Mouse (Mus musculus): ENCODE measurements at regions not wholly inside any gene's neighbourhood (a gene's known extent, or its start where the extent isn't known, plus 50 kb on each side); places are given as distances from the start of the nearest gene placed in this dataset.

DNA sequence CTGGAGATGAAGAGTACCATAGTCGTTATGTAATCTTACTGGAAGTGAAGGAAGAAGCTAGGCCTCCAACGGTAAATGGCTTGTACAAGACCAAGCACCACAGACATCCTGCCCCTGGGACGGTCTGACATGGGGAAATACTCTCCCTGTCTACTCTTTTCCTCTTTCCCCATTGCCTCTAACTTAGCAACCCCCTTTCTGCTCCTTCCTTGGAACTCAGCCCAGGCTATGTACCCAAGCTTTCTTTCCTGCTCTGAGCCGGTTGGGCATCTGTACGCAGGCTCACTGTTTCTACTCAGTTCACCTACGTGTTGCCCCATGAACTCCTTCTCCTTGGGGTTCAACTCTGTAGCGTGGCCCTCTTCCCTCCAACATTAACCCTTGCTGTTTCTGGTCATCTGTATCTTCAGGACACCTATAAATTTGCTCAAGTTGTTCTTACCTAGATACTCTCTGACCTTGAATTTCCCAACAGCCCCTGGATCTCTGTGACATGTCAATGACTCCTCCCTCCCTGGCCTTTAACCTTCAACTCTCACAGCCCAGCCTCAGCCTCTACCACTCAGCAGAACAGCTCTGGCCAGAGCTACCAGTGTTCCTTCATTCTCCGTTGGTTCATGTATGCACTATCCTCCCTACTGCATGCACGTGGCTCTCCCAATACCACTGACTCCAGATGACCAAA, 71.0 kb upstream of the Usp24 start:
- no peak overlapping the region for H3K9ac ChIP-seq

DNA sequence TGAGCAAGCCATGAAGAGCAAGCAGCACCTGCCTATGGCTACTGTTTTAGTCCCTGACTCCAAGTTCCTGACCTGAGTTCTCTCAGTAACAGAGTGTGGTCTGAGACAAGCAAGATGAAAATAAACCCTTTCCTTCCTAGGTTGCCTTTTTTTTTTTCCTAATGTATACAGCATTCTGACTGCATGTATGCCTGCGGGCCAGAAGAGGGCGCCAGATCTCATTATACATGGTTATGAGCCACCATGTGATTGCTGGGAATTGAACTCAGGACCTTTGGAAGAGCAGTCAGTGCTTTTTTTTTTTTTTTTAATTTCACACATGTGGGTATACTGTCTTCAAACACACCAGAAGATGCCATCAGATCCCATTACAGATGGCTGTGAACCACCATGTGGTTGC, 69.3 kb upstream of the Usp24 start:
- WGBS, result 81% methylated on average over 2 of the region's 2 CpGs
- H3K4me3 ChIP-seq (replicated peaks), result no peak overlapping the region
- H3K36me3 ChIP-seq, result no peaks in the 10 kb centered on the region
- no peak overlapping the region for H3K4me2 ChIP-seq (replicated peaks)
- no peak overlapping the region for H3K27ac ChIP-seq (replicated peaks)
- no peaks in the 10 kb centered on the region for H3K9me3 ChIP-seq (replicated peaks)
- no peaks in the 10 kb centered on the region for H3K4me1 ChIP-seq
- no peak for ATAC-seq (ENCODE audit: insufficient number of reproducible peaks, low FRiP score, low TSS enrichment, low read depth)
- no peaks in the 10 kb centered on the region for H3K27me3 ChIP-seq
- H3K9ac ChIP-seq, result no peak overlapping the region

More for the DNA sequence above, 71.0 kb upstream of the Usp24 start:
- H3K4me3 ChIP-seq (replicated peaks), result no peak overlapping the region
- H3K9me3 ChIP-seq (replicated peaks), result no peaks in the 10 kb centered on the region
- no peak for ATAC-seq (ENCODE audit: insufficient number of reproducible peaks, low FRiP score, low TSS enrichment, low read depth)
- H3K4me2 ChIP-seq (replicated peaks), result no peak overlapping the region
- 84% methylated on average over 9 of the region's 9 CpGs for WGBS
- no peak overlapping the region for H3K27ac ChIP-seq (replicated peaks)
- H3K4me1 ChIP-seq, result no peaks in the 10 kb centered on the region
- no peaks in the 10 kb centered on the region for H3K36me3 ChIP-seq
- no peaks in the 10 kb centered on the region for H3K27me3 ChIP-seq

- no peak for ATAC-seq (ENCODE audit: insufficient number of reproducible peaks, low FRiP score, low TSS enrichment, low read depth)
- H3K9me3 ChIP-seq (replicated peaks), result no peaks in the 10 kb centered on the region
- H3K4me2 ChIP-seq (replicated peaks), result no peak overlapping the region
- no peak overlapping the region for H3K27ac ChIP-seq (replicated peaks)
- no peaks in the 10 kb centered on the region for H3K36me3 ChIP-seq
- no peaks in the 10 kb centered on the region for H3K4me1 ChIP-seq
- H3K27me3 ChIP-seq, result no peaks in the 10 kb centered on the region
- no peak overlapping the region for H3K4me3 ChIP-seq (replicated peaks)
- H3K9ac ChIP-seq, result no peak overlapping the region
- 88% methylated on average over 5 of the region's 5 CpGs for WGBS
Measured at GRCm38 (mm10) chr4:106247398-106247797, 68.6 kb upstream of the Usp24 start.

DNA sequence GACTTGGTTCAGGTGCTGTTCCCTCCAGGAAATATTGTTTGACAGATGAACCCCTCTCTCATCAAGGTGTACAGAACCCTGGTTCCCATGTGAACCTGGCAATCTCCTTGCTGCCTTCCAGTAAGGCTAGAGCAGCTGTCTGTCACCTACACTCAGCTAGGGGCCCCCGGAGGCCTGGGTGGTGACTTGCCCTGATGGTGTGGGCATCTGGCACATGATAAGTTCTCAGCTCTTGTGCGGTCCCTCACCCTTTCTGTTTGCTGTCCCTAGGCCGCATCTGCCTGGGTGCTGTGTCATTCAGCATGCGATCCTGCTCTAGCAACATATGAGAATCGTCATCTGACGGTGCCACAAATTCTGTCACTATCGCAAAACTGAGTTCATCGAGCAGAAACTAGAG, 67.7 kb upstream of the Usp24 start:
- no peak overlapping the region for H3K27ac ChIP-seq (replicated peaks)
- H3K36me3 ChIP-seq, result no peaks in the 10 kb centered on the region
- 92% methylated on average over 8 of the region's 8 CpGs for WGBS
- no peak overlapping the region for H3K9ac ChIP-seq
- H3K4me2 ChIP-seq (replicated peaks), result no peak overlapping the region
- H3K4me3 ChIP-seq (replicated peaks), result no peak overlapping the region
- H3K27me3 ChIP-seq, result no peaks in the 10 kb centered on the region
- H3K9me3 ChIP-seq (replicated peaks), result no peaks in the 10 kb centered on the region
- H3K4me1 ChIP-seq, result no peaks in the 10 kb centered on the region
- no peak for ATAC-seq (ENCODE audit: insufficient number of reproducible peaks, low FRiP score, low TSS enrichment, low read depth)

- Histone ChIP-seq H3K9ac (no peak overlapping the region), H3K27me3 (no peaks in the 10 kb centered on the region), H3K36me3 (no peaks in the 10 kb centered on the region), H3K4me2 (replicated peaks) (no peak overlapping the region), H3K27ac (replicated peaks) (no peak overlapping the region), H3K9me3 (replicated peaks) (no peaks in the 10 kb centered on the region), H3K4me3 (replicated peaks) (no peak overlapping the region), H3K4me1 (no peaks in the 10 kb centered on the region)
- 76% methylated on average over 7 of the region's 7 CpGs for WGBS
- no peak for ATAC-seq (ENCODE audit: insufficient number of reproducible peaks, low FRiP score, low TSS enrichment, low read depth)
Measured at GRCm38 (mm10) chr4:106249028-106249782, 66.8 kb upstream of the Usp24 start.

DNA sequence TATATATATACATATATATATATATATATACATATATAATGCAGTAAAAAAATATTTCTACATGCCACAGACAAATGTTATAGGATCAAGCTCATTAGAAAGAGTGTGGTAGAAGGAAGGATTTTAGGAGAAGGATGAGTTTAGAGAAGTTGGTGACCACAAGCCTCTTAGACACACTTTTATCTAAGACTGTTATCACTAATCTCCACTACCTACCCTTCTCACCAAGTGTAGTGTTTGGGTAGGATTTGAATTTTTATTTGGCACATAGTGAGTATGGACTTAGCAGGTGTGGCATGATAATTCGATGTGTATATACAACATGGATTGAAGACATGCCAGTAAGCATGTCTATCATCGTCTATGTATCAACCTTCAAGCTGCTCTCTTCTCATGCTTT, 66.0 kb upstream of the Usp24 start:
- no peaks in the 10 kb centered on the region for H3K27me3 ChIP-seq
- 92% methylated on average over 2 of the region's 2 CpGs for WGBS
- H3K4me3 ChIP-seq (replicated peaks), result no peak overlapping the region
- no peaks in the 10 kb centered on the region for H3K36me3 ChIP-seq
- no peak for ATAC-seq (ENCODE audit: insufficient number of reproducible peaks, low FRiP score, low TSS enrichment, low read depth)
- H3K9ac ChIP-seq, result no peak overlapping the region
- H3K27ac ChIP-seq (replicated peaks), result no peak overlapping the region
- no peaks in the 10 kb centered on the region for H3K4me1 ChIP-seq
- H3K4me2 ChIP-seq (replicated peaks), result no peak overlapping the region
- H3K9me3 ChIP-seq (replicated peaks), result no peaks in the 10 kb centered on the region

DNA sequence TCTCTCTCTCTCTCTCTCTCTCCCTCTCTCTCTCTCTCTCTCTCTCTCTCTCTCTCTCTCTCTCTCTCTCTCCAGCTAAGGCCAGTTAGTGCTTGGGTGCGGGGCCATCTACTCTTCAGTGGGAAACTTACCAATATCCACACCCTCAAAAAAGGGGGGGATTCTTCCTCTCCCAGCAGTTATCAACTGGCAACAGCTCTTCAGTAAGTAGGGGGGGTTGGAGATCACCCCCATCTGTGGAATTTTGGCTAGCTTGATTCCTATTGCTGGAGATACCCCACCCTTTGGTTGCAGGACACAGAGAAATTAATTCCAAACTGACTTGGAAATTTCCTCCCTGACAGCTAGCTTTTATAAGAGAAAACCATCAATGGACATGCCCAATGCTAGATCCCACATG, 64.6 kb upstream of the Usp24 start:
- no peak for ATAC-seq (ENCODE audit: insufficient number of reproducible peaks, low FRiP score, low TSS enrichment, low read depth)
- H3K9ac ChIP-seq, result no peak overlapping the region
- no peak overlapping the region for H3K4me3 ChIP-seq (replicated peaks)
- no peak overlapping the region for H3K4me2 ChIP-seq (replicated peaks)
- H3K4me1 ChIP-seq, result peaks cover 4% of the 10 kb centered on the region; the same call in 1 of the 2 replicates
- no peaks in the 10 kb centered on the region for H3K9me3 ChIP-seq (replicated peaks)
- no peaks in the 10 kb centered on the region for H3K36me3 ChIP-seq
- WGBS, result 64% methylated on average over 1 of the region's 1 CpGs
- H3K27me3 ChIP-seq, result no peaks in the 10 kb centered on the region
- no peak overlapping the region for H3K27ac ChIP-seq (replicated peaks)

DNA sequence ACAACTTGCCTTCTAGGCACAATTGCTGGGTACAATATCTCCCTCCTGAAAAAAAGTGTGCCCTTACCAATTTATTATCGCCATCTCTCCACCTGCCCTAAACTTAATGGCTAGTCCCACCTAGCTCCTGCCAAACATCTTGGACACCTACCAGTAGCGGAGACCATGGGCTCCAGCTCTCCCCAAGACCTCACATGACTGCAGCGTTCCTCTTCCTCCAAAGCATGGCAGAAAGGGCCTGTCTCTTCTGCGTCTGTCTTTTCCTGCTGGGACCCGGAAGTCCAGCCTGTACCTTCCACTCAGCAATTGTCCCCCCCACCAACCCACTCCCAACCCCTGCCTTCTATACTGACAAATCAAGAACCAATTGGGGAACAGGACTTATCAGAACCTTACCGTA, 63.1 kb upstream of the Usp24 start:
- no peak overlapping the region for H3K4me2 ChIP-seq (replicated peaks)
- WGBS, result 94% methylated on average over 6 of the region's 6 CpGs
- no peak for ATAC-seq (ENCODE audit: insufficient number of reproducible peaks, low FRiP score, low TSS enrichment, low read depth)
- no peak overlapping the region for H3K4me3 ChIP-seq (replicated peaks)
- no peaks in the 10 kb centered on the region for H3K27me3 ChIP-seq
- no peak overlapping the region for H3K27ac ChIP-seq (replicated peaks)
- H3K4me1 ChIP-seq, result peaks cover 6% of the 10 kb centered on the region; the same call in 1 of the 2 replicates
- H3K36me3 ChIP-seq, result no peaks in the 10 kb centered on the region
- no peak overlapping the region for H3K9ac ChIP-seq
- H3K9me3 ChIP-seq (replicated peaks), result no peaks in the 10 kb centered on the region

- Histone ChIP-seq H3K4me3 (replicated peaks) (no peak overlapping the region), H3K4me1 (peaks cover 6% of the 10 kb centered on the region; the same call in 1 of the 2 replicates), H3K27ac (replicated peaks) (no peak overlapping the region), H3K27me3 (no peaks in the 10 kb centered on the region), H3K9ac (no peak overlapping the region), H3K4me2 (replicated peaks) (no peak overlapping the region), H3K36me3 (no peaks in the 10 kb centered on the region), H3K9me3 (replicated peaks) (no peaks in the 10 kb centered on the region)
- WGBS, result 78% methylated on average over 3 of the region's 3 CpGs
- ATAC-seq (ENCODE audit: insufficient number of reproducible peaks, low FRiP score, low TSS enrichment, low read depth), result no peak
Measured at GRCm38 (mm10) chr4:106254761-106255475, 61.1 kb upstream of the Usp24 start.

DNA sequence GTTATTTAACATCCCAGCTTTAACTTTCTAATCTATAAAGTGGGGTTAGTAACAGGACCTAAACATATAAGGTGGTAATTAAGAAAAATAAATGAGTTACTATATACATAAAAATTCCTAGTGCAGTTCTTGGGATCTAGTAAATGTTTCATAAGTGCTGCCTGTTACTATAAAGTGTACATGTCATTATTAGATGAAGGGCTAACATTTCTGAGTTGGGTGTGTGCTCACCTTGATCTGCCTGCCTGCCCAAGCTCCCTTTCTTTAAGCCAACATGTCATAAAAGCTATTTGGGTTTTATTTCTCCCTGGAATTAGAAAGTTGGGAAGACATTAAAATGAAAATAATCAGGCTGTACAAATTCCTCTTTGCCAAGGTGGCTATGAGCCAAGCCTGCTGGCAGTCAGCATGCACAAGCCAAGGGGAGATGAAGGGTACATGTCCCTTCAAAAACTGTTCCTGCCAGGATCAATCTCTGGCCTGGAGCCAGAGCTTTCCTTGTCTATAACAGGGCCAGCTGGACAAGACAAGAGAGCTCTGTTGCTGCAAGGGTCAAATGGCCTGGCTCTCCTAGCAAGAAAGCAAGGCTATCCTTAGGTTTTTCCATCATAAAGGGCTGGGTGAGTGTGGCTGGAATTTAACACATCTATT, 59.9 kb upstream of the Usp24 start:
- Histone ChIP-seq H3K4me3 (replicated peaks) (no peak overlapping the region), H3K9ac (no peak overlapping the region), H3K27ac (replicated peaks) (no peak overlapping the region), H3K9me3 (replicated peaks) (no peaks in the 10 kb centered on the region), H3K27me3 (no peaks in the 10 kb centered on the region), H3K4me1 (peaks cover 6% of the 10 kb centered on the region; the same call in 1 of the 2 replicates), H3K4me2 (replicated peaks) (no peak overlapping the region), H3K36me3 (no peaks in the 10 kb centered on the region)
- ATAC-seq (ENCODE audit: insufficient number of reproducible peaks, low FRiP score, low TSS enrichment, low read depth), result no peak

- WGBS, result 61% methylated on average over 3 of the region's 3 CpGs
- H3K9me3 ChIP-seq (replicated peaks), result no peaks in the 10 kb centered on the region
- H3K4me3 ChIP-seq (replicated peaks), result no peak overlapping the region
- no peaks in the 10 kb centered on the region for H3K36me3 ChIP-seq
- H3K27me3 ChIP-seq, result no peaks in the 10 kb centered on the region
- no peak overlapping the region for H3K4me2 ChIP-seq (replicated peaks)
- no peak overlapping the region for H3K27ac ChIP-seq (replicated peaks)
- ATAC-seq (ENCODE audit: insufficient number of reproducible peaks, low FRiP score, low TSS enrichment, low read depth), result no peak; the same call in 1 of the 2 replicates
- peaks cover 5% of the 10 kb centered on the region; the same call in 1 of the 2 replicates for H3K4me1 ChIP-seq
- no peak overlapping the region for H3K9ac ChIP-seq
Measured at GRCm38 (mm10) chr4:106261404-106261803, 54.6 kb upstream of the Usp24 start.
